Mouse (Mus musculus) midbrain, postnatal 0 days (tissue): ENCODE data around the gene 1700088E04Rik. TPM values are rescaled to one million over a fixed set of nuclear protein-coding genes. Genes with fewer than 3 reads are reported as not detected.
A peak's percentile ranks its signal among the peaks of the same experiment; 100 is the strongest.

Source experiments
- ATAC-seq: fragments of 200-750 bp; cut with Nextera tagmentation; 2 replicates; pipeline ENCODE4 v1.8.0; 2017; ENCODE audit warnings: moderate number of reproducible peaks, mild to moderate bottlenecking, moderate TSS enrichment, moderate library complexity; ENCODE audit not compliant: low FRiP score
- DNase-seq: peaks from one replicate; pipeline ENCODE4 v3.0.0-alpha.2; 2015; ENCODE audit warnings: low spot score
- H3K27ac ChIP-seq: fragments of 300-500 bp; sonication (generic); 2 replicates; pipeline ENCODE4 v1.5.1; 2014; ENCODE audit warnings: low read depth, mild to moderate bottlenecking, low read length, mixed read lengths
- H3K27me3 ChIP-seq: fragments of 300-500 bp; sonication (generic); 2 replicates; pipeline ENCODE4 v1.6.1; 2014; ENCODE audit warnings: low read length, control low read depth, mixed read lengths; ENCODE audit not compliant: insufficient read depth
- H3K36me3 ChIP-seq: fragments of 300-500 bp; sonication (generic); 2 replicates; pipeline ENCODE4 v1.6.1; 2014; ENCODE audit warnings: low read length, control low read depth, mixed read lengths; ENCODE audit not compliant: insufficient read depth
- H3K4me1 ChIP-seq: fragments of 300-500 bp; sonication (generic); 2 replicates; pipeline ENCODE4 v1.6.1; 2014; ENCODE audit warnings: mild to moderate bottlenecking, control low read depth, antibody characterized with exemption, low read length, mixed read lengths; ENCODE audit not compliant: insufficient read depth
- H3K4me2 ChIP-seq: fragments of 300-500 bp; sonication (generic); 2 replicates; pipeline ENCODE4 v1.6.1; 2014; ENCODE audit warnings: low read depth, mild to moderate bottlenecking, low read length, mixed read lengths; ENCODE audit not compliant: poor library complexity, severe bottlenecking
- H3K4me3 ChIP-seq: fragments of 300-500 bp; sonication (generic); 2 replicates; pipeline ENCODE4 v1.5.1; 2014; ENCODE audit warnings: low read depth, mild to moderate bottlenecking, low read length, moderate library complexity
- H3K9ac ChIP-seq: fragments of 300-500 bp; sonication (generic); replicated peaks from 2 replicates; pipeline ENCODE4 v1.6.1; 2014; ENCODE audit warnings: mild to moderate bottlenecking, low read length, moderate library complexity, mixed read lengths; ENCODE audit not compliant: poor library complexity, severe bottlenecking
- H3K9me3 ChIP-seq: fragments of 300-500 bp; sonication (generic); 2 replicates; pipeline ENCODE4 v1.6.1; 2016; ENCODE audit warnings: low read length, control low read depth
- CTCF ChIP-seq: IDR thresholded peaks from 2 replicates; pipeline ENCODE4 v1.5.1; 2016; ENCODE audit warnings: antibody characterized with exemption, mild to moderate bottlenecking
- WGBS: fragments of 180-500 bp; shearing (Covaris S2); extraction: QIAGEN DNeasy Blood & Tissue Kit; methylation state at CpG from one replicate; pipeline ENCODE4 v1.1.7; 2014; 5-methylcytosine and 5-hydroxymethylcytosine counted together
- polyA plus RNA-seq: library from polyadenylated mRNA; unstranded; fragments of >200 nt; fragmentation: Nextera tagmentation; extraction: Ambion mirVana; gene quantifications from 2 replicates; pipeline ENCODE4 v1.2.1, GENCODE M21; 2015
- total RNA-seq: library from RNA; depleted of rRNA; stranded (reverse); fragments of >200 nt; gene quantifications from 2 replicates; pipeline ENCODE4 v1.2.3, GENCODE M21; 2014

The 1700088E04Rik gene
- total and polyA plus RNA-seq, 2 experiments from 2014 or later: 11.7 to 21.6 TPM

DNA sequence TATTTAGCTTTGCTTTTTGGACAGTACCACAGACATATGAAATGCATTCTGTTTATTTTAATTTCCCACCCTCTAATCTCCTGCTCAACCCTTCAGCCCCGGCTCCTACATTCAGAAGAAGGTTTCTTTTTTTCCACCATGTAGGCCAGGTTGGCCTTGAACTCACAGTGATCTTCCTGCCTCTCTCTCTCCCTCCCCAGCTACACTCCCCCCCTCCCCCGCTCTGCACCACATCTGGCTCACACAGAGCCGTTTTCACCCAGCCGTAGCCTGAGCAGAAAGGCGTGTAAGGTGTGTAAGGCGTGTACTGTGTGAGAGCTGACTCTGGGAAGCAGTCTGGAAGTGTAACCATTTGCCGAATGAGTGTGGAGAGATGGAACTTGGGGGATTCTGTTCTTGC, 11.7 kb downstream of the 1700088E04Rik start:
- no peak overlapping the region for H3K9ac ChIP-seq
- H3K4me1 ChIP-seq: no peaks in the 10 kb centered on the region
- WGBS: 83% methylated on average over 7 of the region's 7 CpGs
- H3K27me3 ChIP-seq: no peaks in the 10 kb centered on the region
- ATAC-seq (no peak), DNase-seq (no peak)
- H3K36me3 ChIP-seq: peaks cover 85% of the 10 kb centered on the region
- no peak for TF ChIP-seq CTCF
- H3K4me2 ChIP-seq: no peak overlapping the region
- H3K4me3 ChIP-seq: no peak overlapping the region
- no peaks in the 10 kb centered on the region for H3K9me3 ChIP-seq
- no peak overlapping the region for H3K27ac ChIP-seq

DNA sequence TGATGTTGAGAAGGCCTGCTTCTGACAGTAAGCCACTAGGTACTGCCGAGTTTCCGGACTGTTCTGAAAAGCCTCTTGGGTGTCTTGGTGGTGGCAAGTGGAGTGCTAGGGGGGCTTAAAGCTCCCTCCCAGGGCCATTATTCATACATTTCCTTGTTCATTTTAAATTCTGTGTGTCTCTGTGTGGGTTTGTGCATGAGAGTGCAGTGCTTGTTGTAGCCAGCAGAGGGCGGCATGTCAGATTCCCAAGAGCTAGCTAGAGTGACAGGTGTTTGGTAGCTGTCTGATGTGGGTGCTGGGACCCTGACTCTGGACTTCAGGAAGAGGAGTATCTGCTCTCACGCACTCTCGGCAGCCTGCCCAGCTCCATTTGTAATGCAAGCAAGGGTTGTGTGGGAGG, 12.8 kb downstream of the 1700088E04Rik start:
- 96% methylated on average over 5 of the region's 5 CpGs for WGBS
- Histone ChIP-seq H3K9me3 (no peaks in the 10 kb centered on the region), H3K27me3 (no peaks in the 10 kb centered on the region), H3K4me2 (no peak overlapping the region), H3K4me3 (no peak overlapping the region), H3K27ac (no peak overlapping the region), H3K4me1 (no peaks in the 10 kb centered on the region), H3K36me3 (peaks cover 80% of the 10 kb centered on the region), H3K9ac (no peak overlapping the region)
- no peak for DNase-seq
- ATAC-seq: no peak
- TF ChIP-seq CTCF: peak; percentile 66

DNA sequence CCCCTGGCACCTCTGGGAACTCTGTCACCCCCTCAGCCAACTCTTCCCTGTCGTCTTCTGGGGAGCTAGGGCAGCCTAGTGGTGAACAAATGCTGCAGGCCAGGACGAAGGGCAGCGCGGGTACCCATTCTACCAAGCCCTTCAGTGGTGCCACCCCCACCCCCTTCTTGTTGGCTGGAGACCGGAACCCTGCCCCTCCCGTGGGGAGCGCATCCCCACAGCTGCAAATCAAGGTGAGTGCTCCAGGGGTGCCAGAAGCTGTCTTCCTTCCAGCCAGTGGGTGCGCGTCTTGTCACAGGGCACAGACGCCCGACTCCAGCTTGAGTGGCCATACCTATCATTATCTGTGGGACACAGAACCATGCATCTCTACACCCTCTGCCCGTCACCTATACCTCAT, 14.0 kb downstream of the 1700088E04Rik start:
- ATAC-seq (no peak), DNase-seq (no peak)
- Histone ChIP-seq H3K27ac (no peak overlapping the region), H3K36me3 (peaks cover 79% of the 10 kb centered on the region), H3K4me1 (no peaks in the 10 kb centered on the region), H3K4me3 (no peak overlapping the region), H3K27me3 (no peaks in the 10 kb centered on the region), H3K9ac (no peak overlapping the region), H3K9me3 (no peaks in the 10 kb centered on the region), H3K4me2 (no peak overlapping the region)
- no peak for TF ChIP-seq CTCF
- 96% methylated on average over 12 of the region's 12 CpGs for WGBS

DNA sequence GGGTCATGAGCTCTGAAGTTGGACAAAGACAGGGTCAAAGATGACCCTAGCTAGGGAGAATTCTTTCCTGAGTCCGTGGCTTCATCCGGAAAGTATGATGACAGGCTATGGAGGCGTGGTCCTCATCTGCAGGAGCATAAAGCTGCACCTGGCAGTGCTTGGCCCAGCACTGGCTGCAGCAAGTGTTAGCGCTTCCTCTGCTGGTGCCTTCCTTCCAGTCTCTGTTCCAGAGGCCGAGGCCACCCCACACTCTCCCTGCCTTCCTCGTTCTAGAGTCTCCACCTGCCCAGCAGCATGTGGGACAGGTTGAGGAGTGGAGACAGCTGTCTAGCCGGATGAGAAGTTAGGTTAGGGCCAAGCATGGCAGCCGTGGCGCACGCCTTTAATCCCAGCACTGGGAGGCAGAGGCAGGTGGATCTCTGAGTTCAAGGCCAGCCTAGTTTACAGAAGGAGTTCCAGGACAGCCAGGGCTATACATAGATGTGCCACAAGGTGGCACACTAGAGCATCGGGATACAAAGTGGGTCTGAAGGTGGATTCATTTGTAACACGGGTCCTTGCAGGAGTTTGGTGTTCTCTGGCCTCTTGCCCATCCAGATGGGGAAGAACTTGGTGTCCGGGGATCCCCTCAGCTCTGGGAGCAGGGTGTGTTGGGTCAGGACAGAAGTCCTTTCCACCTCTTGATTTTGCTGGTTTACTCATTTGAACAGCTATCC, 14.7 kb downstream of the 1700088E04Rik start:
- TF ChIP-seq CTCF: peak; percentile 74
- H3K27ac ChIP-seq: no peak overlapping the region
- DNase-seq: no peak
- H3K36me3 ChIP-seq: peaks cover 71% of the 10 kb centered on the region
- H3K9ac ChIP-seq: no peak overlapping the region
- H3K4me1 ChIP-seq: no peaks in the 10 kb centered on the region
- no peak for ATAC-seq
- H3K4me2 ChIP-seq: no peak overlapping the region
- H3K27me3 ChIP-seq: no peaks in the 10 kb centered on the region
- no peaks in the 10 kb centered on the region for H3K9me3 ChIP-seq
- 83% methylated on average over 13 of the region's 13 CpGs for WGBS
- H3K4me3 ChIP-seq: no peak overlapping the region

DNA sequence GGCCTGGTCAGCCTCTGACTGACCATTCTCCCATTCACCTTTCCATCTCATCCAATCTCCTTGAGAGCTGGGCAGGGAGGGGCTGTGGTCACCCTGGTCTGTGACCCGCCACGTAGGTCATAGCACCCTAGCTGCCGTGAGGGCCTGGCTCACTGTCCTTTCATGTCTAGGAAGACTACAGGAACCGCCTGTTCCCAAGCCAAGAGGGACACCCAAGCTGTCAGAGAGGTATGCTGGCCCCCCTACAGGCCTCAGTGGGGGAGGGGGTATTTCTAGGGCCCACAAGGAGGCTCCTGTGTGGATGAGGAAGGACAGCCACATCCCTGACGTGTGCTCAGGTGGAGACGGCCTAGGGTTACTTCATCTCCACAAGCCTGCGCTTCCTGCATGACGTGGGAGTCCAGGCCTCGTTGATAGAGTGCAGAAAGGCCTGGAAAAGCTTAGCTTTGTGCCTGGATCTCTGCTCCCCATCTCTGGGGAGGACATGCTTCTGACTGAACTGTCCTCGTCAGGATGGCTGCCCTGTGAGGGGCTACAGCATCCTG, 16.6 kb downstream of the 1700088E04Rik start:
- WGBS: 89% methylated on average over 10 of the region's 10 CpGs
- Histone ChIP-seq H3K27me3 (no peaks in the 10 kb centered on the region), H3K9ac (no peak overlapping the region), H3K27ac (no peak overlapping the region), H3K36me3 (peaks cover 65% of the 10 kb centered on the region), H3K4me3 (no peak overlapping the region), H3K9me3 (no peaks in the 10 kb centered on the region), H3K4me2 (no peak overlapping the region), H3K4me1 (no peaks in the 10 kb centered on the region)
- no peak for TF ChIP-seq CTCF
- DNase-seq (no peak), ATAC-seq (no peak)

DNA sequence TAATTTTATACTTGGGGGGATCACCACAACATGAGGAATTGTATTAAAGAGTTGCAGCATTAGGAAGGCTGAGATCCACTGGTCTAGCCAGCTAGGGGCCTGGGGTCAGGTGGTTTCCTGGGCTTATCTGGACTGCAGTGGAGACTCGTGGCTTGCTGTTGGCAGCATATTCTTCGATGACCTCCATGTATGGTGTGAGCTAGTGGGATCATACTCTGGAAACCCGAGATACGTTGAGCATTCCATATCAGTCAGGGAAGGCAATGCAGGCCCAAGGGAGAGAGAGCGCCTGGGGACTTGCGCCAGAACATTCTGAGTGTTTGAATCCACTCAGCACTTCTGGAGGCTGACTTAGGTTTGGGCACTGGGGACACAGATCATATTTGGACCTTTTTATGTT, 17.3 kb downstream of the 1700088E04Rik start:
- no peak for ATAC-seq
- no peak for TF ChIP-seq CTCF
- peaks cover 67% of the 10 kb centered on the region for H3K36me3 ChIP-seq
- no peak overlapping the region for H3K4me2 ChIP-seq
- H3K4me1 ChIP-seq: no peaks in the 10 kb centered on the region
- no peaks in the 10 kb centered on the region for H3K9me3 ChIP-seq
- H3K9ac ChIP-seq: no peak overlapping the region
- H3K27me3 ChIP-seq: no peaks in the 10 kb centered on the region
- H3K4me3 ChIP-seq: no peak overlapping the region
- 88% methylated on average over 6 of the region's 6 CpGs for WGBS
- H3K27ac ChIP-seq: no peak overlapping the region
- no peak for DNase-seq
